Mouse (Mus musculus) induced T-regulatory cell, adult 2 months (primary cell): ENCODE measurements around the gene Ttc13.

Source experiments
- DNase-seq: peaks from one replicate; pipeline ENCODE4 v3.0.0-alpha.2; 2012; ENCODE audit warnings: low read depth

Ttc13 gene

GRCm38 (mm10) chr8:124657961-124658360 lies 63.8 kb downstream of the Ttc13 start:
- DNase-seq, result no peak

DNA sequence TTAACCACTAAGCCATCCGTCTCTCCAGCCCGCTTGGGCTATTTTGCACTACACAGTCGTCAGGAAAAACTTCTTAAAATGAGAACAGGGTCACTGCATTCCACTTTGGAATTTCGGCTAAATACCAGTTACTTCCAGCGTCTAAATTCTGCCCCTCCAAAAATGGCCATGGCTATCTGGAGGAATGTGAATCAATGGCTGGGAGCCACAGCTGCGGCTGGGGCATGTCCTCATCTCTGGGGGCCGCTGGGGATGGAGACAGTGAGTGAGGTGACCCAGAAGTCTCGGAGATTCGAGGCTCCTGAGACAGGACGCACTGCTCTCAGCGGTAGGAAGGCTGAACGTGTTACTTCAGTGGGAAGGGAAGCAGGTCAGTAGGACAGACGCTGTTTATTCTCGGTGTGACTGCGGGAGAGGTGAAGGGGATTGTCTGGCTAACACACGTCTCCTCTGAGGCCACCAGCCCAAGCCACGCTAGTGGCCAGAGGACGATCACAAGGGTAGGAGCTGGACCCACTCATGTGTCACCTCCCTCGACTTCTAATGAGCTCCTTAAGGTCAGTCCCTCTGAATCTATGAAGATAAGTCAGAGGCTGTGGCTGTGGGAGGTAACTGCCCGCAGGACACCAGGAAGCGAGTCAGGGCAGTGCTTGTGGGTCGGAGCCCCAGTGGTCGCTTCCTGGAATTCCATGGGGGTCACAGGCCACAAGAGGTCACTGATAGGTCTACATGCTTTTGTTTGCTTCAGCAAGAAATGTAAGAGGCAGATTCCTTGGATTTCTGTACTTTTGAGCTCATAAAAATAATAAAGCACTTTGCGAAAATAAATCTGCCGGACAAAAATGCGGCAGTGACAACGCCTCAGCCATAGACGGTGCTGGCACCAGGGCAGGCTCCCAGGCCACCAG lies 68.0 kb downstream of the Ttc13 start:
- DNase-seq, result no peak

DNA sequence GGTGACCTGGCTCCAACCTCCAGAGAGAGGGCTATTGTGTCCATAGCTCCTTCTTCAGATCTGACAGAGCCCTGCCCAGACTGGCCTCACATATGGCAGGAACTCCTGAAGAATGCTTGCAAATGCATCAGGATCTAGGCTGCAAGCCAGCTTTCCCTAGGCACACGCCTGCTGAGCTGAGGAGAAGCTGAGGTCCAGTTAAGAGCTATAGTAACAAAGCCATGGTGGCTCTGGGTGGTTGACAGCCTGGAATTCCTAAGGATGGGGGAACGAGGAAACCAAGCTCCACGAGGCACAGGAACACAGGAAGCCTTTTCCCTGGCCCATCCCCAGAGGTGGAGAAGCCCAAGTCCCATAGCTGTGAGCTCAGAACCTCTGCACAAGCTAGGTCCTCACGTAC lies 69.2 kb downstream of the Ttc13 start:
- DNase-seq, result no peak

DNA sequence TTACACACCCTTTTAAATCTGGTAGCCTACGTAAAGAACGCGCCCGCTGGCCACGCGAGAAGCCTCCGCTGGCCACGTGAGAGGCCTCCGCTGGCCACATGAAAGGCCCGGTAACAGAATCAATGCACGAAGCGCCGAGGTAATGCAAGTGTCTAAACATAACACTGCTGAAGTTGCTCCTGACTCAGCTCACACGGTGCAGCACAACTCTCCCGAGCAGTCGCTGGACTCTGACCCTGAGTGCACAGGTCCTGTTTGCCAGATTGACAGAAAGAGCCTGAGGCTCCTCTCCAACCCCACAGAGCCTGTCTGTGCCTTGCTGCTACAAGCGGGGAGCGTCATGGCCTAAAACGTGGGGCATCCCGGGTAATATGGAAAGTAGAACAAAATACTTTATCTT lies 70.0 kb downstream of the Ttc13 start:
- DNase-seq, result no peak

- no peak for DNase-seq
Measured at GRCm38 (mm10) chr8:124648311-124648710, 73.5 kb downstream of the Ttc13 start.

- no peak for DNase-seq
Measured at GRCm38 (mm10) chr8:124643540-124644339, 78.0 kb downstream of the Ttc13 start.

GRCm38 (mm10) chr8:124641599-124641998 lies 80.2 kb downstream of the Ttc13 start:
- no peak for DNase-seq

DNA sequence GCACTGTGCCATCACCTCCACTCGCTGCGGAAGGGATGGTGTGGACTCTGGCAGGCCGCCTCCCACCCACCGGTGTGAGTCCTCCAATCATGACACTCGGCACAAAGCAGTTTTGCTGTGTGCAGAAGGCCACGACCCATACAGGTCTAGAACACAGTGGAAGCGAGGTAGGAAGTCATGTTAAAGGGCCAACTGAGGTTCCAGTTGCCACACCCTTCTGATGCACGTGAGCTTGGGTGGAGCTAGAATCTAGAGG lies 86.6 kb downstream of the Ttc13 start:
- no peak for DNase-seq

DNA sequence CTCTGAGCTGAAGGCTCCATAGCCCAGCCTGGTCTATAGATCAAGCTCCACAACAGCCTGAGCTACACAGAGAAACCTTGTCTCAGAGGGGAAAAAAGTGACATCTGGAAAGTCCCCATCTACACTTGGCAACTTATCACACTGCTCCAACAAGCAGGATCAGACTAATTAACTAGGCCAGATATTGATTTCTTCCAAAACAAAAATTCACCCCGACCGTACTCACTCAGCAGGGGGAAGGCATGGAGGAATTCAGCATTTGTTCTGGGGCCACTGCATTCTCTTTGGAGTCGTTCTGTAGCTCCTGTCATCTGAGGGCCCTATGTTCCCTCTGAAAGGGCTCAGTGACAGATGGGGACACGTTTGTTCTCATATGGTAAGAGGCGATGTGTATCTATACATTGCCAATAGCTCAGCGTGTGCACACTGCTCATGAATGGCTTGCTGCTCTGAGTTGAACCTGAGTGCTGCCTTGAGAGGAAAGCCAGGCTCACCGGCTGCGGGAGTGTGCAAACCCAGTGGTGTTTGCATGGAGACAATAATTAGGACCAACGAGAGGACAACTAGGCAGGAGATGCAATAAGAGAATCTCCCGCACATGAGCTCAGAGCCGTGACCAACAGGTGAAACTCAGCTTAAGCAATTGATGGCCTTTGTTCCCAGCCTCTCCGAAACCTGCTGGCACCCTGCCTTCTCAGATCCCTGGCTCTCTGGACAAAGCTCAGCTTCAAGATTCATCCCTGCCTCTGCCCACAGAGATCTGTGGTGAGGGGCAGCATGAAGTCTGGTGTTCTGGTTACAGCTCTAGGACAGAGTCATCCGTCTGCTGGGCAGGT lies 87.2 kb downstream of the Ttc13 start:
- no peak for DNase-seq

GRCm38 (mm10) chr8:124633001-124633703 lies 88.6 kb downstream of the Ttc13 start:
- no peak for DNase-seq

DNA sequence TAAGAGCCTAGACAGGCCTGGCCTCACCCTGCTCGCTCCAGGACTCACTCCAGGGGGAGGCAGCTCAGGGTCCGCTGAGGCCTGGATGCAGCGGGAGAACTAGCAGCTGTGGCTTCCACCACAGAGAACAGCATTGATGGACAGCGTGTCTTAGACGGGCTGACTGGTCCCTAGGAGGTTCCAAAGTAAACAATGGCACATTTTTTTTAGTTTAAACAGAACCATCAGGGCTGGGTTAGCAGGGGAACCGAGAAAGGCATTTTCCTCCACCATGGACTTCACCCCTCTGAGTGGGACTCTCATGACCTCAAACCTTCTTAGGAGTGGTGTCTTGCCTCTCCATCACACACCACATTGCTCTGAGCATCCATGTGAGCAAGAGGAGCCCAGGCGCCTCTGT lies 89.8 kb downstream of the Ttc13 start:
- no peak for DNase-seq

DNA sequence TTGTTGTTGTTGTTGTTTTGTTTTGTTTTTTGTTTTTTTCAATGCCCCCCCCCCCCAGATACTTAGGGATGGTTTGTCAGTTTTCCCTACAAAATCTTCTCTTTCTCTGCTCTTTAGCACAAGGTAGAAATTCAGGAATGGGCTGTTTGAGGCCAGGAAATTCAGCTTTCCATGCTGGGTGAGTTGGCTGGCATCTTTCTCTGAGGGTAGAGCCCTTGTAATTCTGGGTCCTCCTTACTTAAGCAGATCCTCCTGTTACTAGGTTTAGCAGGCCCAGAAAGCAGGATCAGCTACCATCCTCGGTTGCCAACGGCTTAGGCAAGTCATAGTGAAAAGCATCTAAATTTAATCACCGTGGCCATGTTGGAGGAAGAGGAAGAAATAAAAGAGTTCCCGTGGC lies 90.9 kb downstream of the Ttc13 start:
- DNase-seq, result no peak

DNA sequence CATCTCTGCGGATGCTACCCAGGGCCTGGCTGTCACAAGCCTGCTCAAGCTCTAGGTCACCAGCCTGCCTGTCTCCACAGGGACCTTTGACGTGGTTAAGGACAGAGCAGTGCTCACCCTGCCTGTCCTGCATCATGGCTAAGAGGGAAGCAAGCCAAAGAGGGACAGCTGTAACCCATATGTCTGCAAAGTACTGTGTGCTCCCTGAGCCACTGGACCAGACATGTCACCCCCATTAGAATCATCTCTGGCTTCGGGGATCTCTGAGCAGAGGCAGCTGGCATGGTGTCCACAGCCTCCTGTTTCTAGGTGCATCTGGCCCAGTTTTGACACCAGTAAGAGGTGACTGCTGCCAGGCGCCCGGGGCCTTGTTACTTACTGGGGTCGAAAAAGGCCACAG lies 91.3 kb downstream of the Ttc13 start:
- no peak for DNase-seq

DNA sequence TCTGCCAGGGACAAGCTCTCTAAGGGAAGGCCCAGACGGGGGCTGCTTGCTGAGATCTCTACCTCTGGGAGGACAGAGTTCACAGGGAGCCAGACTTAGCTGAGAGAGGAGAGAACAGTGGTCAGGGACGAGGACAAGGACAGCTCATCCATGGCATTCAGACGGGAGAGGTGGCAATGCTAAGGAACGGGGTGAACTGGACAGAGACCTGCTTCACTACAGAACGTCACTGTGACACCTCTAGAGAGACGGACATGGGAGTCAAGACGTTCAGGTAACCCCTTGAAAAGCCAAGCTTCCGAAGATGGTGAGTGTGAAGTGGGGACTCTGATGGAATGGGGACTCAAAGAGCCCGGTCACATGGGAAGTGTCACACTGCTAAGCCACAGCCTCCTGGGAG lies 95.5 kb downstream of the Ttc13 start:
- DNase-seq, result no peak
